Mouse (Mus musculus): ENCODE measurements around the gene Hs1bp3. TPM values are rescaled to one million over a fixed set of nuclear protein-coding genes. Genes with fewer than 3 reads are reported as not detected.

Hs1bp3 gene
- polyA plus RNA-seq, 1 experiment from 2014 or later = 8.4 TPM

DNA sequence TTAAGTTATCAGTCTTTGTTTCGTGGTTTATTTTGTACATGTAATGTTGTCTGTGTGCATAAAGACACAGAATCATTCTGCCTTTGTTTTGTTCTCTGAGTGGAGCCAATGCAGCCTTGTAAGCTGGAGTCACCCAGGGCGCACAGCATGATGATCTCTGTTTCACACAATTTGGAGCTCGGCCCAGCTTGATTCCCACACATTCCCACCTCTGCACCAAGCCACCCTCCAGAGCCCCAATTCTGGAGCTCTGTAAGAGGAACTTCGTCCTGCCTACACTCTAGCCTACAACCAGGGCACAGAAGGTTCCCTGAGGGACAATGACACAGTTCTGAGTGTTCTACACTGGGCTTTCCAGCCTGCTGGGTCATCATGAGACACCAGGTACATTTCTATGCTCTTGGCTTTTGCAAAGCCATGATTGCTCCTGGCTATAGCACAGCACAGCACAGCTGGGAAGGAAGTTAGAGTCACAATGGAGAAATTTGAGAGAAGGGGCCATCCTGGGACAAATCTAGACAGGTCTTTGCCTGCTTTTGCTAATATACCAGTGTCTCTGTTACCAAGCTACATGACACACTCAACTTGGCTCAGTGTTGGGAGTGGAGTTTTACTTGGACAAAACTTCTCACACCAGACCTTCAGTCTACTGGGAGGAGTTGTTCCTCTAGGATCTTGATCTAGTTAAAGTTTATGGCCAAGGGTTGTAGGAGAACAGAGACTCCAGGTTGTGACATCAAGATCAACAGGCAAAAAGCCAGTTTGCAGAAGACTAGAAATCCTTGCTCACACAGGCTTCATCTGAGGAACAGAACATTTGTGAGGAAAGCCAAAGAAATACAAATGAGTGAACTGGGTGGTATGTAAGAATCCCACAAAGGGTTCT lies 75.5 kb downstream of the Hs1bp3 start:
- DNase-seq (ENCODE audit: low spot score) = no peak
- 83% methylated on average over 4 of the region's 4 CpGs for WGBS
- Histone ChIP-seq H3K27me3 (replicated peaks; ENCODE audit: control insufficient read depth, insufficient read depth, low read length) (no peaks in the 10 kb centered on the region), H3K4me1 (ENCODE audit: control insufficient read depth, insufficient read depth, low read length) (no peaks in the 10 kb centered on the region), H3K9me3 (replicated peaks; ENCODE audit: control insufficient read depth, low read length) (no peaks in the 10 kb centered on the region), H3K4me3 (ENCODE audit: low read depth, low read length) (no peak overlapping the region), H3K27ac (ENCODE audit: low read depth, low read length) (no peak overlapping the region), H3K9ac (ENCODE audit: low read length) (no peak overlapping the region), H3K4me2 (ENCODE audit: low read length) (no peak overlapping the region), H3K36me3 (ENCODE audit: control insufficient read depth, insufficient read depth, low read length) (no peaks in the 10 kb centered on the region)
- ATAC-seq = no peak

DNA sequence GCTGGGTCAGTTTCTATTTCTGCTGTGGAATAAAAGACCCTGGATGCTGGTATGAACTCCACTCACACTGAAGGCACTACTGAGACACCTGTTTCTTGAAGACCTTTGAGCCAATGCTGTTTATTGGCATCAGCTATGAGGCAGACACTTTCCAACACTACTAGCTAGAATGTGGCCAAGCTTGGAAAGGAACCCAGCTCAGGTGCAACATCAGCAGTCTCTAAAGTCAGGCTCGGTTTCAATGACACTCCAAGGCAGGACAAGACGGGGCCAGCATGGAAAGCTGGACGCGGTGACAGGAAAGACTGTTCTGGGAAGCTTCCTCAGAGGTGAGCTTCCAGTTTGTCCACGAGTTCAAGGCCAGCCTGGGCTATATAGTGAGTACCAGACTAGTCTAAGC lies 80.0 kb downstream of the Hs1bp3 start:
- Histone ChIP-seq H3K4me1 (ENCODE audit: control insufficient read depth, insufficient read depth, low read length) (no peaks in the 10 kb centered on the region), H3K4me3 (ENCODE audit: low read depth, low read length) (no peak overlapping the region), H3K36me3 (ENCODE audit: control insufficient read depth, insufficient read depth, low read length) (no peaks in the 10 kb centered on the region), H3K9ac (ENCODE audit: low read length) (no peak overlapping the region), H3K4me2 (ENCODE audit: low read length) (no peak overlapping the region), H3K27me3 (replicated peaks; ENCODE audit: control insufficient read depth, insufficient read depth, low read length) (no peaks in the 10 kb centered on the region), H3K27ac (ENCODE audit: low read depth, low read length) (no peak overlapping the region), H3K9me3 (replicated peaks; ENCODE audit: control insufficient read depth, low read length) (no peaks in the 10 kb centered on the region)
- DNase-seq (ENCODE audit: low spot score) = no peak
- WGBS = 86% methylated on average over 5 of the region's 5 CpGs
- ATAC-seq = no peak

Other genes starting within 250 kb of the Hs1bp3 start
- gene Ldah, start 105.3 kb upstream of the Hs1bp3 start, polyA plus RNA-seq (2014; fragmentation: Nextera tagmentation; extraction: Ambion mirVana) = 66.5 and 68.0 TPM in 2 replicates
- not detected in 2 replicates for gene Gdf7, start 11.5 kb upstream of the Hs1bp3 start, polyA plus RNA-seq (2014; fragmentation: Nextera tagmentation; extraction: Ambion mirVana)
- gene Rhob, start 186.6 kb downstream of the Hs1bp3 start, polyA plus RNA-seq (2014; fragmentation: Nextera tagmentation; extraction: Ambion mirVana) = 74.4 and 94.6 TPM in 2 replicates

Measured in forebrain, embryonic 14.5 days (tissue).